Mouse (Mus musculus): ENCODE measurements around the gene Spns1. TPM values are rescaled to one million over a fixed set of nuclear protein-coding genes. Genes with fewer than 3 reads are reported as not detected.
"Not testable (repeated sequence)": the region's sequence is repeated elsewhere in the genome, so short reads cannot be mapped to it uniquely, and the experiment has no call there.

Gene Spns1
- polyA plus RNA-seq, 1 experiment, result 82.9 TPM

- DNase-seq (ENCODE audit: low spot score), result no peak
These were observed 37.7 kb downstream of the Spns1 start for GRCm38 (mm10) chr7:126339521-126339971.

GRCm38 (mm10) chr7:126338906-126339305 lies 38.3 kb downstream of the Spns1 start:
- no peak for DNase-seq (ENCODE audit: low spot score)

DNA sequence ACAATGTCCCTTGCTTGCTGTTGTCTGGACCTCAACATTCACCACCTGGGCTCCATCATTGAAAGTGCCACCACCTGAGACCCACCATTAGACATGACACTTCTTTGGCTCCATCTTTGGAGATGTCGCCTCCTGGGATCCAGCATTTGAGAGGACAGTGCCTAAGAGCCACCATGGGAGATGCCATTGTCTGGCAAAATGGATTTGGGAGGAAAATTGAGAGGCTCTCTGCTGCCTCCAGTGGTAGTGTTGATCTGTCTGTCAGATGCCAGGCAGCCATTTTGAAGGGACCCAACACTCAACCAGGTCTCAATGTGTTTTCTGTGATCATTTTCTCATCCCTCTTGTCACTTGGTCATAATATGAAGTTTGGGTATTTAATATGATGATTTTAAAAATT lies 41.7 kb downstream of the Spns1 start:
- no peak for DNase-seq (ENCODE audit: low spot score)

DNA sequence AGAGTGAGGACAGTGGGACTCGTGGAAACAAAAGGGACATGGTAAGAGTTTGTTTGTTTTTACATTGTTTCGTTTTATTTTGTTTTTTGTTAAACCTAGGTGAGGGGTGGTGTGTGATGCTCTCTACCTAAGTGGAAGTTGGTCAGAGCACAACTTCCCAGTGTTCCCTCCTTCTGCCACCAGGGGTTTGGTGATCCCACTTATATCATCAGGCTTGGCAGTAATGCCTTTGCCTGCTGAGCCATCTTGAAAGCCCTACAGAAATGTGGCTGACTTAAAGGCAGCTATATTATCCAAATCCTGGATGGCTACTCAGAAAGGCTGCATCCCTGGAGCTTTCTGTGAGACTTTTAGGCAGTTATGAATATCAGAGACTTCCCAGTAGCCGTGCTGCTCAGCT lies 44.6 kb downstream of the Spns1 start:
- DNase-seq (ENCODE audit: low spot score), result no peak

DNA sequence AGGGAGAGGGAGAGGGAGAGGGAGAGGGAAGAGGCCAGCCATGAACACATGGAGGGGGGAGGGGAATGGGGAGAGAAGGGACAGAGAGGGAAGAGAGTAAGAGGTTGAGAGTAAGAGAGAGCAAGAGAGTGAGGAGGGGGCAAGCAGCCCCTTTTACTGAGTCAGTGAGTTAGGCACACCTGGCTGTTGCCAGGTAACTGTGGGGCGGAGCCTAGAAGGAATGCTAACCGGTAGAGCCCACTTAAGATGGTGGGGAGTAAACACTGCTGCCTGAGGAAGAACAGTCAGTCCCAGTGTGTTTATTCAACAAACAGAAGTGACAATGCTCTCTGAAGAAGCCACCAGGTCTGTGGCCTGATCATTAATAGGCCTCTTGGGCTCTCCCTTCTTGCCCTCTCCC lies 46.6 kb downstream of the Spns1 start:
- no peak for DNase-seq (ENCODE audit: low spot score)

DNA sequence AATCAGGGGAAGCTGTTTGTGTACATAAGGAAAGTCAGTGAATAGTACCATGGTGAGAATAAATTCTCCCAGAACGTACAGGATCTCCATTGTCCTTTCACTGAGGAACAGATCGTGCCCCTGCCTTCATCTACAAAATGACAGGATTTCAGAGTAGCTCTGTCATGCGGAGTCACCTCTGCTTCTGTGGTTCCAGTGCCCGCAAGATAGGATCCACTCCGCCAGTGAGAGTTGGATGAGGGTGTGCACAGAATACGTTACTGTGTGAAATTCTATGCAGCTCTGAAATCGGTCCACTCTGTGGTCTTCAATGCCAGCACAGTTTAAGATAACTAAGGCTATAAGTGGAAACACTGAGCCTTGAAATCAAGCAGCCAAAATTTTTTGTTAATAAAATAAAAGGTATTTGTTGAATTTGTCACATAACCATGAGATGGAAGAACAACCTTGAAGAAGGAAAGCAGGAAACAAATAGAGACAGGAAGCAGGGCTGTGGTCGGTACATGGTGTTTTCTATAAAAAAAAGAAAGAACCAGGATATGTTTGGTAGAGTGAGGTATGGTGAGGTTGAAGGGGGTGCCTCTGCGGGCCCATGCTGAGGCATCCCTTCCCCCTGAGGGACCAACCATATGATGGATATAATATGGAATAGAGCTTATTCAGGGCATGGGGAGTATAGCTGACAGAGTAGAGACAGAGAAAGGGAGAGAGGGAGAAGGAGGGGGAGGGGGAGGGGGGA lies 47.2 kb downstream of the Spns1 start:
- no peak for DNase-seq (ENCODE audit: low spot score)

- DNase-seq (ENCODE audit: low spot score), result not testable (repeated sequence)
These were observed 48.4 kb downstream of the Spns1 start for GRCm38 (mm10) chr7:126328848-126329247.

- not testable (repeated sequence) for DNase-seq (ENCODE audit: low spot score)
These were observed 51.5 kb downstream of the Spns1 start for GRCm38 (mm10) chr7:126325576-126326273.

DNA sequence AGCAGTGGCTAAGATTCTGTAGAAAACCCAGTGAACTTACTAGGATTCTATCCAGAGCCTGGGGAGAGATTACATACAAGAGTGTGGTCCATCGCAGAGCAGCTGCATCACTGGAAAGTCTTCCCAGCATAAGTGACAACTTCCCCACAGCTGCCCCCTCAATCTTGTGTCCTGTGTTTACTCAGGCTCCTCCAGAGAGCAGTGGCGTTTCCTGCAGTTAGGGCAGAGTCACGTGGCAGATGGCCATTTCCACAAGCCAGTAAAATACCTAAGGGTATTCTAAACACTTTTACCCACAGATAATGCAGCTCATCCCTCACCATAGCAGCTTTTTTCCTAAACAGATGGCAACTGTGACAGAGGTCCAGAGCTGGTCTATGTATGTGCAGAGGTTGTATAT lies 52.5 kb downstream of the Spns1 start:
- no peak for DNase-seq (ENCODE audit: low spot score)

DNA sequence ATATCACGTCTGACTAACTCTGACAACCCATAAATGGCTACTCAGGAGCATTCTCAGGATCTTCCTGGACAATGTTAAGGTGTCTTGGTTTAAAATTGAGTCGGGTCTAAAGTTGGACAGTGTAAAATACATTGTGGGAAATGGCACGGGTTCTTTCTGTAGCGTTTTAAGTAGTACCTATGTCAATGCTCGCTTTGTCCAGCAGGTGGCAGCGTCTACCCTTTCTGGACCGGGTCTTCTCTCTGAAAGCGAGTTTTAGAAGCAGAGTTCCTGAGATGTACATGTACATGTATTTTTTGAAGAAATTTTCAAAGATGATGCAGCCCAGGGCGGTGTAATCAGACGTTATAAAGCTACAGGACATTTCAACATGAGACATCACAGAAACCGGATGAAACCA lies 53.5 kb downstream of the Spns1 start:
- peak; percentile 51 for DNase-seq (ENCODE audit: low spot score)

Other genes starting within 250 kb of the Spns1 start
- gene Xpo6, start 176.9 kb downstream of the Spns1 start, polyA plus RNA-seq (2012; rRNA removed), result 81.2 and 83.4 TPM in 2 replicates
- gene Sbk1, start 104.8 kb downstream of the Spns1 start, polyA plus RNA-seq (2012; rRNA removed), result 2.7 and 3.7 TPM in 2 replicates
- gene Lat, start 7.9 kb downstream of the Spns1 start, polyA plus RNA-seq (2012; rRNA removed), result 2.0 and 2.3 TPM in 2 replicates
- 6.3 and 7.9 TPM in 2 replicates for gene Nfatc2ip, start 19.3 kb upstream of the Spns1 start, polyA plus RNA-seq (2012; rRNA removed)
- gene Cd19, start 37.4 kb upstream of the Spns1 start, polyA plus RNA-seq (2012; rRNA removed), result 0.25 and 0.28 TPM in 2 replicates
- gene Rabep2, start 51.3 kb upstream of the Spns1 start, polyA plus RNA-seq (2012; rRNA removed), result 34.8 and 47.5 TPM in 2 replicates
- gene Atp2a1, start 85.7 kb upstream of the Spns1 start, polyA plus RNA-seq (2012; rRNA removed), result 0.22 and 0.57 TPM in 2 replicates
- 49.2 and 52.0 TPM in 2 replicates for gene Sh2b1, start 98.0 kb upstream of the Spns1 start, polyA plus RNA-seq (2012; rRNA removed)
- gene Tufm, start 109.9 kb upstream of the Spns1 start, polyA plus RNA-seq (2012; rRNA removed), result 76.6 and 83.6 TPM in 2 replicates
- gene Atxn2l, start 126.0 kb upstream of the Spns1 start, polyA plus RNA-seq (2012; rRNA removed), result 59.3 and 76.0 TPM in 2 replicates
- 85.5 and 109 TPM in 2 replicates for gene Eif3c, start 189.0 kb upstream of the Spns1 start, polyA plus RNA-seq (2012; rRNA removed)
- gene Apobr, start 207.5 kb upstream of the Spns1 start, polyA plus RNA-seq (2012; rRNA removed), result 2.1 and 3.0 TPM in 2 replicates
- gene Cln3, start 208.4 kb upstream of the Spns1 start, polyA plus RNA-seq (2012; rRNA removed), result 48.1 and 53.3 TPM in 2 replicates
- gene Il27, start 217.5 kb upstream of the Spns1 start, polyA plus RNA-seq (2012; rRNA removed), result 0.18 and 0.22 TPM in 2 replicates

Measured in urinary bladder, adult 2 months (tissue).